Mouse (Mus musculus) olfactory bulb, adult 2 months (tissue): ENCODE results near the gene Efcab3. TPM values are rescaled to one million over a fixed set of nuclear protein-coding genes. Genes with fewer than 3 reads are reported as not detected.

Experiments
- H3K27ac ChIP-seq: fragments of 200-500 bp; 2 replicates; pipeline ENCODE4 v1.5.1; 2012; ENCODE audit warnings: low read depth, low read length; ENCODE audit not compliant: insufficient read depth
- H3K4me1 ChIP-seq: fragments of 200-500 bp; 2 replicates; pipeline ENCODE4 v1.6.1; 2012; ENCODE audit warnings: low read length; ENCODE audit not compliant: control insufficient read depth, insufficient read depth
- H3K4me3 ChIP-seq: fragments of 200-500 bp; 2 replicates; pipeline ENCODE4 v1.5.1; 2012; ENCODE audit warnings: mild to moderate bottlenecking, low read depth, low read length, moderate library complexity; ENCODE audit not compliant: insufficient read depth
- CTCF ChIP-seq: fragments of 200-500 bp; IDR thresholded peaks from 2 replicates; pipeline ENCODE4 v1.5.1; 2012; ENCODE audit warnings: low read depth, mild to moderate bottlenecking, low read length, moderate library complexity; ENCODE audit not compliant: insufficient read depth
- POLR2A ChIP-seq: fragments of 200-500 bp; IDR thresholded peaks from 2 replicates; pipeline ENCODE4 v1.6.1; 2012; ENCODE audit warnings: mild to moderate bottlenecking, low read depth, low read length, moderate library complexity; ENCODE audit not compliant: insufficient read depth
- WGBS: fragments of 180-500 bp; shearing (Covaris S2); methylation state at CpG from one replicate; pipeline ENCODE4 v1.1.7; 2018; 5-methylcytosine and 5-hydroxymethylcytosine counted together
- polyA plus RNA-seq: library from polyadenylated mRNA; stranded (reverse); fragments of >200 nt; gene quantifications from 2 replicates; pipeline ENCODE4 v1.2.4, GENCODE M21; 2012; ENCODE audit warnings: low replicate concordance; ENCODE audit not compliant: missing spikeins, insufficient read depth, insufficient read length

Efcab3 gene
- polyA plus RNA-seq, 1 experiment: not detected

- H3K4me1 ChIP-seq: no peaks in the 10 kb centered on the region
- no peak for TF ChIP-seq POLR2A
- TF ChIP-seq CTCF: no peak
- H3K4me3 ChIP-seq: no peak overlapping the region
- no peak overlapping the region for H3K27ac ChIP-seq
- 72% methylated on average over 11 of the region's 11 CpGs for WGBS
Observed at GRCm38 (mm10) chr11:105144508-105145210, 81.3 kb downstream of the Efcab3 start.

- WGBS: 87% methylated on average over 10 of the region's 10 CpGs
- H3K27ac ChIP-seq: no peak overlapping the region
- H3K4me3 ChIP-seq: no peak overlapping the region
- no peak for TF ChIP-seq CTCF
- TF ChIP-seq POLR2A: no peak
- no peaks in the 10 kb centered on the region for H3K4me1 ChIP-seq
Observed at GRCm38 (mm10) chr11:105145211-105145610, 81.8 kb downstream of the Efcab3 start.

GRCm38 (mm10) chr11:105146593-105146992 lies 83.2 kb downstream of the Efcab3 start, which contains the start of gene Gm10842:
Gm10842 (plus strand) TSS chr11:105146893.
- no peak for TF ChIP-seq POLR2A
- TF ChIP-seq CTCF: no peak
- no peak within 1 kb of the TSS for H3K27ac ChIP-seq
- 75% methylated on average over 3 of the region's 3 CpGs for WGBS
- no peak within 1 kb of the TSS for H3K4me3 ChIP-seq
- peaks cover 4% of the 10 kb centered on the region; the same call in 1 of the 2 replicates for H3K4me1 ChIP-seq

- 84% methylated on average over 3 of the region's 3 CpGs for WGBS
- Histone ChIP-seq H3K27ac (no peak overlapping the region), H3K4me3 (no peak overlapping the region), H3K4me1 (peaks cover 7% of the 10 kb centered on the region; the same call in 1 of the 2 replicates)
- TF ChIP-seq CTCF (no peak), POLR2A (no peak)
Observed at GRCm38 (mm10) chr11:105149353-105149752, 86.0 kb downstream of the Efcab3 start.

GRCm38 (mm10) chr11:105149766-105150165 lies 86.4 kb downstream of the Efcab3 start:
- Histone ChIP-seq H3K4me1 (peaks cover 7% of the 10 kb centered on the region; the same call in 1 of the 2 replicates), H3K4me3 (no peak overlapping the region), H3K27ac (no peak overlapping the region)
- WGBS: 96% methylated on average over 1 of the region's 1 CpGs
- TF ChIP-seq CTCF: no peak
- no peak for TF ChIP-seq POLR2A

- WGBS: 58% methylated on average over 4 of the region's 4 CpGs
- TF ChIP-seq CTCF: no peak
- no peak for TF ChIP-seq POLR2A
Observed at GRCm38 (mm10) chr11:105150691-105151090, 87.3 kb downstream of the Efcab3 start.

GRCm38 (mm10) chr11:105151226-105152016 lies 88.0 kb downstream of the Efcab3 start:
- TF ChIP-seq CTCF: no peak
- no peak for TF ChIP-seq POLR2A
- 34% methylated on average over 19 of the region's 19 CpGs for WGBS
- H3K27ac ChIP-seq: no peak overlapping the region

More at GRCm38 (mm10) chr11:105150691-105151090, 87.3 kb downstream of the Efcab3 start:
- Histone ChIP-seq H3K27ac (no peak overlapping the region), H3K4me3 (no peak overlapping the region), H3K4me1 (peaks cover 7% of the 10 kb centered on the region; the same call in 1 of the 2 replicates)

GRCm38 (mm10) chr11:105152017-105152300 lies 88.6 kb downstream of the Efcab3 start:
- Histone ChIP-seq H3K4me1 (peaks cover 7% of the 10 kb centered on the region; the same call in 1 of the 2 replicates), H3K4me3 (no peak overlapping the region), H3K27ac (no peak overlapping the region)
- 80% methylated on average over 3 of the region's 4 CpGs for WGBS
- TF ChIP-seq POLR2A (no peak), CTCF (no peak)

More at GRCm38 (mm10) chr11:105151226-105152016, 88.0 kb downstream of the Efcab3 start:
- no peak overlapping the region for H3K4me3 ChIP-seq
- H3K4me1 ChIP-seq: peaks cover 7% of the 10 kb centered on the region; the same call in 1 of the 2 replicates

- 87% methylated on average over 11 of the region's 11 CpGs for WGBS
- no peak overlapping the region for H3K27ac ChIP-seq
- H3K4me1 ChIP-seq: peaks cover 7% of the 10 kb centered on the region; the same call in 1 of the 2 replicates
- no peak overlapping the region for H3K4me3 ChIP-seq
- TF ChIP-seq POLR2A (no peak), CTCF (no peak)
Observed at GRCm38 (mm10) chr11:105152357-105152899, 89.0 kb downstream of the Efcab3 start.
